Mouse (Mus musculus) cerebral cortex, adult 2 months (tissue): ENCODE results near the gene Hmgb1.

Experiments used
- whole genome bisulfite sequencing: fragments of 180-500 bp; shearing (Covaris S2); methylation state at CpG from one replicate; pipeline ENCODE4 v1.1.7; 2018; 5-methylcytosine and 5-hydroxymethylcytosine counted together

The Hmgb1 gene

DNA sequence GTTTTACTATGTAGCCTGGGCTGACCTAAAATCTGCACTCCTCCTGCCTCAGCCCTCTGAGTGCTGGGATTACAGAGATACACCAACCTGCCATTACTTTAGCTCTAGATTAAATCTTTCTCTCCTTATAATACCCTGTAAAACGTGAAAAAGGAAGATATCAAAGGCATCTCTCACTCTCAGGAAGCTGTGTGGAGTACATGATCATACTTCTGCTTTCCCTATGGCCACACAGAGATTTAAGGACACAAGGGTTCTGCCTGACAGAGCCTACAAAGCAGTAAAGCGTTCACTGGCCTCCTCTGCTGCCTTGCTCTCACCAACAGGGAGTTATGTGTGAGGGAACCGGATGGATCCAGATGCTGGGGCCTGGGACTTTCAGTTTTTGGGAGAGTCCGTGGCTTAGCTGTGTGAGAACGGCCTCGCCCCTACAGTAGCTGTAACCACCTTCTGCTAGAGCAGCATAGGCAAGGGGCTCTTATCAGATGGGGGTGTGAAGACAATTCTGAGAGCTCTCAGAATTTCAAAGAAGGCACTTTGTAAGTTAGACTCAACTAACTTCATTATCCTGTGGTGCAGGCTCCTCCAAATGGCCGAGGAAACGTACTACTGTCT, 36.8 kb downstream of the Hmgb1 start:
- WGBS, result 88% methylated on average over 8 of the region's 8 CpGs

GRCm38 (mm10) chr5:149146691-149147090, 37.6 kb downstream of the Hmgb1 start:
- WGBS, result 96% methylated on average over 7 of the region's 7 CpGs

DNA sequence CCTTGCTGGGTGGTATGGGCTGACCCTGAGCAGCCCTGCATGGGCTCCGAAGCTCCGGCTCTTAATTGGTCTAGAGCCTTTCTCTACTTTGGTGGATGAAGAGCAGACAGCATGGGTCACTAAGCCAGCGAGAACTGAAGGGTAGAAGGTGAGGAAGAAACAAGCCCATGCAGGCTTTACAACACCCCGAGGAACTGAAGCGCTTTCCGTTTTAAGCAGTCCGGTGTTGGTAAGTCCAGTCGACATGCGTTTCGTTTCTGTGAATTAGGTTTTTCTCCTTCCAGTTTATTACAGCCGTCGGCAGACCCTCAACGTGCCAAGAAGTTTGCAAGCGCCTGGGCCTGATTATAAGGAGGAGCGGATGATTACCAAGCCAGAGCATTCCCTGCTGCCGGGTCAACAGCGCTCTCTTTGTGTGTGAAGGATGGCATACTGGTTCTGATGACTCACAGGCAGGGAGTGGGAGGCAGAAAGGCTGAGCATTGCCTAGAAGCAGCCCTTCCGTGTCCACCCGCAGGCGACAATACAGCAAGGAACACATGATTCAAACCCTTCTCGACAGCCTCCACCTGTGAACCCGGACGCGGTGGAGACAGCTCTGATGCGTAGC, 40.4 kb downstream of the Hmgb1 start:
- 45% methylated on average over 25 of the region's 25 CpGs for WGBS

- 96% methylated on average over 1 of the region's 1 CpGs for WGBS
Measured at GRCm38 (mm10) chr5:149141155-149141554, 43.1 kb downstream of the Hmgb1 start.

GRCm38 (mm10) chr5:149140336-149140735, 44.0 kb downstream of the Hmgb1 start:
- WGBS, result 73% methylated on average over 9 of the region's 9 CpGs

DNA sequence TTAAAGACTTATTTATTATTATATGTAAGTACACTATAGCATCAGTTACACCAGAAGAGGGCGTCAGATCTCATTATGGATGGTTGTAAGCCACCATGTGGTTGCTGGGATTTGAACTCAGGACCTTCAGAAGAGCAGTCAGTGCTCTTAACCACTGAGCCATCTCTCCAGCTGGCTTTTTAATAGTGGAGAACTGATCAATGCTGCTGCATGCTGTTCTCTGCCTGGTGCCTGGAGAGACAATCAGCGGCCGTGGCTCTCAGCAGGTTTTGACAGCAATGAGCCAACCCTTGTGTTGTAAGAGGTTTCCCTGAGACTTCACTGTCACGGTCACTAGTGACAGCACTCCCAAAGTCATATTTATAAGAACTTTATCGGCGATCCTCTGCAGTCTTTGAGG, 46.2 kb downstream of the Hmgb1 start:
- WGBS, result 94% methylated on average over 6 of the region's 6 CpGs

GRCm38 (mm10) chr5:149137447-149137846, 46.8 kb downstream of the Hmgb1 start:
- 67% methylated on average over 3 of the region's 3 CpGs for WGBS

DNA sequence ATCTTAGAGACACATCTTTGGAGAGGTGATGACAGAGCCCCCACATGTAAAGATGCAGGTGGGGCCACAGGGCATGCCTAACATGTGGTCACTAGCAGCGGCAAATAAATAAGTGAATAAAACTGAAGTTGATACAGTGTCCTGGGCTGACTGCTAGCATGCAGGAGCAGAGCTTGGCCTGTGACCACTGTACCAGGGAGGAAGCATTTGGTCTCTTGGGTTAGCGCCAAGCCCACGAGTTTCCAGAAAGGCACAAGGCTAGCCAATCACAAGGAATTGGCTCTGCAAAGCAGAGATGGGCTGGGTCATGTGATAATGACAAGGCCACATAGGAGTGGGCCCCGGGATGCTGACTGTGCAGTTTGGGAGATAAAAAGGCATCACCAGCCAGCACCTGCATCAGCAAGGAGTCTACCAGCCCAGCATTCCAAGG, 47.3 kb downstream of the Hmgb1 start:
- 73% methylated on average over 4 of the region's 4 CpGs for WGBS

- WGBS, result 81% methylated on average over 10 of the region's 10 CpGs
Measured at GRCm38 (mm10) chr5:149135455-149136354, 48.6 kb downstream of the Hmgb1 start.

DNA sequence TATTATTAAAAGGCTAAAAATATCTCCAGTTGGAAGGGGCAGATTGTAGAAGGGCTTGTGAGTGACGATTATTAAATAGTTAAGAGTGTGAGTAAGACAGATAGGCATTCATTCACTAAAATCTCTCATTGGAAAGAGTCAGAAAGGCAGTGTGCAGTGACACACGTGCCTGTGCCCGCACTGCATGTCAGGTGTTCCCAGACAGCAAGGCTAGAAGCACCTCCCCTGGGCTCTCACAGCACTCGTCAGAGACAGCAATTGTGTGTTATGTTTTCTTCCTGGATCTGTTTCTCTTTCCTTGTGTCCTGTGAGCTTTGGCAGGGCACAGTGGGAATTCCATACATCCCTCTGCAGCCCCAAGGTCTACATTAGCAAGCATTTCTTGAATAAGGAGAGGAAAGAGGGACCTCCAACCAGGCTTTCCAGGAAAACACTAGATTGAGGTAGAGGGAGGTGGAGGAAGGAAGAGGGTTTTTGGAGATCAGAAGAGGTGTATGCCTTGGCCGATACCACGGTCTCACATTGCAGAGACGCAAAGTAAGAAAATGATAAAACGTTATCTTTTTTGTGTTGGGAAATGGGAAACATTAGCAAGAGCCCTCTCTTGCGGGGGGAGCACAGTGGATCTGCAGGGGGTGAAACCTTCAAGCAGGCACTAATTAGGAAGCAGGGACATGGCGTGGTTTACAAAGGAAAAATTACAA, 49.4 kb downstream of the Hmgb1 start:
- WGBS, result 67% methylated on average over 10 of the region's 10 CpGs

DNA sequence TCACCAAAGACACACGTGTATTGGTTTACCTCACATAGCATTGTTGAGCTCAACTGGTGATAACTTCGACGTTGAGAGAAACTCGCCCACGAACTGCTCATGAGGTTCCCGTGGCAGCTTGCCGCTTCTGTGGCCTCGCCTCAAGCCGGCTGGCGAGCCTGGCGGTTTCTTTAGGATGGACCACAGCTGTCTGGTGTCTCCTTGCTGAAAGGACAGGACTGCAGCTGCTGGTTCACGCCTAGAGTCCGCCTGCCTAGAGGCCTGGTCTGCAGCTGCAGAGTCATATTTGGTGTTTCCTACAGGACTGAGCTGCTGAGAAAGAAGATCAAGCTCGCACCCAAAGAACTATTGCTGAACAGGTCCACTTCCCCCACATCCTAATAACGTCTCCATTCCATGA, 55.8 kb downstream of the Hmgb1 start:
- WGBS, result 89% methylated on average over 15 of the region's 15 CpGs

GRCm38 (mm10) chr5:149123795-149124194, 60.5 kb downstream of the Hmgb1 start:
- WGBS, result 91% methylated on average over 6 of the region's 6 CpGs

- WGBS, result 81% methylated on average over 16 of the region's 16 CpGs
Measured at GRCm38 (mm10) chr5:149119341-149119881, 64.9 kb downstream of the Hmgb1 start.

GRCm38 (mm10) chr5:149117815-149118547, 66.3 kb downstream of the Hmgb1 start:
- WGBS, result 57% methylated on average over 7 of the region's 7 CpGs

DNA sequence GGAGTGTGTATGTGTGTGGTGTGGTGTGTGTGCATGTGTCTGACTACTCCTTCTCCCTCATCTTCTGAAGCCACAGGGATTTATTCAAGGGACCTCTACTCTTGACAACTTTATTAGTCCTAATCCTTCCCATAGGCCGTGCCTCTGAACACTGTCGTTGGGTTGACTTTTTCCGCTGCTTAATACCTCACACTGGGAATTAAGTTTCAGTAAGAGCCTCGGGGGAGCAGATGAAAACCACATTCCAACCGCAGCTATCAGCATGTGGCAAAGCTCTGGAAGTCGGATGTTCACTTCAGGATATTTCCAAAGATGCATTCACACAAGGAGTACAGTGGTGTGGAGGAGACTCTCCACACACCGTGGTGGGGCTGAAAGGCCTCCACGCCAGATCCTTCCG, 69.7 kb downstream of the Hmgb1 start:
- 81% methylated on average over 9 of the region's 9 CpGs for WGBS

DNA sequence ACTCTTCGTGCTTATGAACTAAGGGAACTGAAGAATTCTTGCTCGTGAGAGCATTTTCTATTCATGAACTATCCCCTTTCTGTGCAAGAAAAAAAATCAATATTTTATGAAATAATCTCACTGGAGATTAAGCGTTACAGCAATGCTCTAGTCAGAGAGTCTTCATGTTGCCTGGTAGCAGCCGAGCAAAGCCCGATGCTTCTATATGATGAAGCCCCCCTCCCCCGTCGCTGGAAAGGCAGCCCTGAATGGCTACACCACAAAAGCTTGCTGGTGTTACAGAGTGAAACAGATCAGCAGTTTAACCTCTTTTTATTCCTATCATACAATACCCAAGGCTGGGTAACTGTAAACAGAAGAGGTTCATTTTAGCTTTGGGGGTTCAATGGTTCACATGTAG, 70.3 kb downstream of the Hmgb1 start:
- WGBS, result 77% methylated on average over 7 of the region's 7 CpGs

GRCm38 (mm10) chr5:149113439-149113838, 70.8 kb downstream of the Hmgb1 start:
- WGBS, result 82% methylated on average over 7 of the region's 7 CpGs

DNA sequence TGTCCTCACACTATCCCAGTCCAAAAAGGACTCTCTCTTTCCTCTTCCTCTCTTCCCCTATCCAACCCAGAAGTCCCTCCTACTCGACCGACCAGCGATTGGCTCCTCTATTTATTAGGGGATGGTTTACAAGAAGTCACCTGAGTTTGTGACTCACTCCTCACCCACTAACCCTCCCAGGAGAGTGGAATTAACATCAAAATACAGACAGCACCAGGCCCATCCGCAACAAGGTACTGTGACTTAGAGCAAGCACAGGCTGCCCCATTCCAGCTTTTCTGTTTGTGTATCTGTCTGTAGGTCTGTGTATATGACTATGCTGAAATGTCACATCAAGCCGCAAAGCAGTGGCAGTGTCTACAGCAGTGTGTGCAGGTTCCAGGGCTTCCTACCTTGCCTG, 71.7 kb downstream of the Hmgb1 start:
- WGBS, result 92% methylated on average over 5 of the region's 5 CpGs

DNA sequence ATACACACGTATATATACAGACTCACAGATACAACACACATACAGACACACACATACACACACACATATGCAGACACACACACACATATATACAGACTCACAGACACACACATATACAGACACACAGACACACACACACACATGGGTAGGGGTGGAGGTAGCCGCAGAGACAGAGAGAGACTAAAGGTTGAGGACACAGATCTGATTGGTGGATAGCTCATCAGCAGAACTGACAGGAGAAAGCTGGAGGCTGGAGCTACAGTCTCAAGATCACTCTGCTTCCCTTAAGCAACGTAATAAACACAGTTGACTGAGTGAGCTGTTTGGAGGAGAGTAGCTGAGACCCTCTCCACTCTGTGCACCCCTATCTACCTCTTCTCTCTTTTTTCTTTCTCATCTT, 75.1 kb downstream of the Hmgb1 start:
- WGBS, result 94% methylated on average over 3 of the region's 3 CpGs

DNA sequence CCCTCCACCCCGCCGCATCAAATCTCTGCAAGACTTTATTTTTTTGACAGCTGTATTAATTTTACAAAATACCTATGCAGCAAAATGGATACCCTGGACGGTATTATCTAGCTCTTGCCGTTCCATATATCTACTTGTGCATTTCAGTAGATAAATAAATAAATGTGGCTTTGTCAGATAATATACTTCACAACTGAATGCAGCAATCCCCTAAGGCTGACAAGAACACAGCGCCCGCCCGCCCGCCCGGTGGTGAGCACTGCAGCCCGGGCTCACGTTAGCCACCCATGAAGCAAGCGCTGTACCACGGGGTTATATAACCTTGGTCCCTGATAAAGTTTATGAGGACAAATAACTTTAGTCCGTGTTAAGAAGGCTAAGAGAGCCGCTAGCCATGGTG, 76.1 kb downstream of the Hmgb1 start:
- 92% methylated on average over 15 of the region's 15 CpGs for WGBS

- 59% methylated on average over 3 of the region's 3 CpGs for WGBS
Measured at GRCm38 (mm10) chr5:149107566-149107965, 76.7 kb downstream of the Hmgb1 start.
